Comparison of ENCODE assay signal across 9 mouse cellular contexts in genomic region chr12:100337351-100338018, GRCm38 (mm10).
A peak's percentile ranks its signal among the peaks of the same experiment; 100 is the strongest.
DNase-seq lines count a peak whose midpoint lies in the region; ATAC-seq lines count a peak whose summit lies in the region.
"Had no signal": no experiment of that assay in that cellular context is flagged by ENCODE, and none has a peak within 500 bp of the region (broad histone marks: within the 10 kb centered on the region; RNA-seq: fewer than 3 reads in every experiment).

No protein-coding gene starts in this region.

- no peaks in the 10 kb centered on the region for H3K9me3 ChIP-seq in hindbrain, embryonic 16.5 days (ENCODE audit: control insufficient read depth, low read length)

- intact Hi-C loops in left cerebral cortex, postnatal 14 days (cut with DNase I): loop anchor here (5.0 kb wide), 1 partner anchor 135 kb away; no protein-coding TSS in a partner anchor

- peak; percentile 76 for ATAC-seq in hindbrain, embryonic 16.5 days

- H3K9ac ChIP-seq in hindbrain, embryonic 16.5 days (ENCODE audit: low read depth, low read length): no peak overlapping the region

- H3K4me3 ChIP-seq in hindbrain, embryonic 16.5 days (ENCODE audit: low read length): no peak overlapping the region

- no peak overlapping the region for H3K27ac ChIP-seq in hindbrain, embryonic 16.5 days (ENCODE audit: low read depth, low read length)

- no peaks in the 10 kb centered on the region for H3K27me3 ChIP-seq in hindbrain, embryonic 16.5 days (replicated peaks; ENCODE audit: control insufficient read depth, insufficient read depth, low read length)

- DNase-seq in kidney, postnatal 10 days: peak; percentile 32
- DNase-seq in kidney, adult 9 months: no peak
- peak; percentile 81 for DNase-seq in cerebellum, adult 9-11 months
- DNase-seq in retina, embryonic 14.5 days (ENCODE audit: low spot score): peak; percentile 67
- DNase-seq in kidney, postnatal 25 days: no peak
- no peak for DNase-seq in left cerebral cortex, postnatal 14 days (ENCODE audit: low spot score in 2 of 2)
- no peak for DNase-seq in urinary bladder, postnatal 36 days (ENCODE audit: low spot score in 2 of 2)
- DNase-seq: heart, postnatal 36 days had no signal

- H3K36me3 ChIP-seq in hindbrain, embryonic 16.5 days (ENCODE audit: control insufficient read depth, insufficient read depth, low read length): peaks cover 3% of the 10 kb centered on the region; the same call in 1 of the 2 replicates

- WGBS in hindbrain, embryonic 16.5 days: 53% methylated on average over 5 of the region's 5 CpGs

- H3K4me1 ChIP-seq in hindbrain, embryonic 16.5 days (ENCODE audit: control insufficient read depth, insufficient read depth, low read depth, low read length): peaks cover 6% of the 10 kb centered on the region

- no peak overlapping the region for H3K4me2 ChIP-seq in hindbrain, embryonic 16.5 days (ENCODE audit: low read length)

Comparison
In these comparisons a context has a peak if more than half of its experiments do, and no peak if none do; other contexts are left out.
1. DNase-seq: peak in kidney, postnatal 10 days (single experiment), cerebellum, adult 9-11 months (single experiment) and retina, embryonic 14.5 days (single experiment); none in kidney, adult 9 months (single experiment), kidney, postnatal 25 days (0 of 2), left cerebral cortex, postnatal 14 days (0 of 2) and urinary bladder, postnatal 36 days (0 of 2).